Mouse (Mus musculus) Muller cell, postnatal 12 days (primary cell): ENCODE measurements around the gene Gm10096.
"Not testable (repeated sequence)": the region's sequence is repeated elsewhere in the genome, so short reads cannot be mapped to it uniquely, and the experiment has no call there.

Experiments used
- DNase-seq: peaks from one replicate; pipeline ENCODE4 v3.0.0-alpha.2; 2015; ENCODE audit errors: inconsistent ontology term

Gm10096 gene

GRCm38 (mm10) chrX:28954602-28955001, at the start of gene Gm10096:
Gene Gm10096 (minus strand): TSS chrX:28954702.
- not testable (repeated sequence) for DNase-seq
